In the genomic region with DNA sequence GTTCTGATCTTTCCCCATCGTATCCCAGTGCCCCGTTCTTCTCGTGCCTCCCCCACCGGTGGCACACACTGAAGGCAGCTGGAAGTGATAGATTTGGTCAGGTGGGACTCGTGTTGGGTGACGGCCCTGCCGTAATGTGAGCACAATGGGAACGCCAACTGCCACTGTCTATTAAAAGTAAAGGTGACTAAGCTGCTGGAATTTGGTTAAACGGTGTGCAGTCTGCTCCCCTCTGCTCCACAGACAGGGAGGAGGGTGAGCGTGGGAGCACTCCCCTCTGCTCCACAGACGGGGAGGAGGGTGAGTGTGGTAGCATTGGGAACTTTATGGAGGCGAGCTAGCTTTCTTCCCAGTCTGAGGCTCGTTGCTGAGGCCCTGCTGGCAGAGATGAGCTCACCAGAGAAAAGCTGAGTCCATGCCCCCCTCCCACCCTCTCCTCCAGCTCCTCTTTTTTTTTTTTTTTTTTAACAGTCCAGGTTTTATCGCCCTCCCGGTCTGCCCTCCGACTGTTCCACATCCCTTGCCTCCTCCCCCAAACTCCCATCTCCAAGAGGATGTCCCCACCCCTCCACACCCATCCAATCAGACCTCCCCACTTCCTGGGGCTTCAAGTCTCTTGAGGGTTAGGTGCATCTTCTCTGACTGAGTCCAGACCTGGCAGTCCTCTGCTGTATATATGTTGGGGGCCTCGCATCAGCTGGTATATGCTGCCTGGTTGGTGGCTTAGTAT, we compare ENCODE assay signal across 13 mouse cellular contexts. TPM values are rescaled to one million over a fixed set of nuclear protein-coding genes. Genes with fewer than 3 reads are reported as not detected.
DNase-seq lines count a peak whose midpoint lies in the region.
"Had no signal": no experiment of that assay in that cellular context is flagged by ENCODE, and none has a peak within 500 bp of the region (broad histone marks: within the 10 kb centered on the region; RNA-seq: fewer than 3 reads in every experiment).

No protein-coding gene starts in this region.

- DNase-seq in embryo, embryonic 10 days (ENCODE audit: low spot score): peak; percentile 11
- no peak for DNase-seq in embryo, embryonic 10.5 days (ENCODE audit: low spot score)
- peak; percentile 47 to 65 for DNase-seq in layer of hippocampus, adult 18-20 months (ENCODE audit: low spot score in 2 of 2)
- DNase-seq in layer of hippocampus, adult 11-12 months (ENCODE audit: low spot score): no peak
- DNase-seq in right cerebral cortex, postnatal 25 days: peak; percentile 36
- DNase-seq in right cerebral cortex, postnatal 4 days: no peak
- DNase-seq in right cerebral cortex, postnatal 36 days (ENCODE audit: low spot score in 2 of 2): peak; percentile 32 to 48
- no peak for DNase-seq in spleen, adult 18-20 months
- DNase-seq: adrenal gland, postnatal 14 days; cerebellum, postnatal 10 days; forebrain, postnatal 0 days; heart, adult 2 months; kidney, adult 8-10 months had no signal

RNA-seq across cellular contexts. Expression of a gene that starts 10.5 kb away (rescaled TPM):
- 100 to 1,000 TPM; 912 to 940 TPM for total RNA-seq in layer of hippocampus, adult 18-20 months (2021)

Comparison
In these comparisons a context has a peak if more than half of its experiments do, and no peak if none do; other contexts are left out.
1. DNase-seq: peak in embryo, embryonic 10 days (single experiment), layer of hippocampus, adult 18-20 months (2 of 2), right cerebral cortex, postnatal 25 days (single experiment) and right cerebral cortex, postnatal 36 days (2 of 2); none in embryo, embryonic 10.5 days (single experiment), layer of hippocampus, adult 11-12 months (single experiment), right cerebral cortex, postnatal 4 days (single experiment) and spleen, adult 18-20 months (0 of 2).